Mouse (Mus musculus) inflammation-experienced regulatory T-cells, adult 6 months (primary cell): ENCODE results near the gene C1qc. TPM values are rescaled to one million over a fixed set of nuclear protein-coding genes. Genes with fewer than 3 reads are reported as not detected.

Experiments used
- ATAC-seq: one replicate; pipeline ENCODE4 v1.8.0; 2017
- polyA plus RNA-seq, 3 experiments: library from polyadenylated mRNA; unstranded; fragments of 100-300 nt; shearing (Covaris generic); gene quantifications; one replicate each; pipeline ENCODE4 v1.2.1; 2017

C1qc gene
- polyA plus RNA-seq, 3 experiments from 2014 or later: 0.50 to 1.1 TPM; not detected in 1

DNA sequence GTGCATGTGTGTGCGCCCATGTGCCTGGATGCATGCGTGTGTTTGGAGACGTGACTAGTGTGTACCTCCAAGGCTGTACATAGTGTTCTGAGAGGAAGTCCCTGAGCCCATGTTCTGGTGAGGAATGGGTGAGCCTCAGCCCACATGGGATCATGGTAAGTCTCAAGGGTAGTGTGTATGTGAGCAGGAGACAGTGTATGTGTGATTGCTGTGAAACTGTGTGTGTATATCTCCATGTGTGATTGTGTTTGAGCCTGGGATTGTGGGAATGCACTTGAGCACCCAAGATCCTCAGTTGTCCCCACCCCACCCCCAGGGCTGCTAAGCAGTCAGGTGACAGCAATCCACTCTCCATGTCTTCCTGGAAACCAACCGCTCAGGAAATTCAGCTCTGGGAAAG lies 2.0 kb upstream of the C1qc start:
- no peak for ATAC-seq

DNA sequence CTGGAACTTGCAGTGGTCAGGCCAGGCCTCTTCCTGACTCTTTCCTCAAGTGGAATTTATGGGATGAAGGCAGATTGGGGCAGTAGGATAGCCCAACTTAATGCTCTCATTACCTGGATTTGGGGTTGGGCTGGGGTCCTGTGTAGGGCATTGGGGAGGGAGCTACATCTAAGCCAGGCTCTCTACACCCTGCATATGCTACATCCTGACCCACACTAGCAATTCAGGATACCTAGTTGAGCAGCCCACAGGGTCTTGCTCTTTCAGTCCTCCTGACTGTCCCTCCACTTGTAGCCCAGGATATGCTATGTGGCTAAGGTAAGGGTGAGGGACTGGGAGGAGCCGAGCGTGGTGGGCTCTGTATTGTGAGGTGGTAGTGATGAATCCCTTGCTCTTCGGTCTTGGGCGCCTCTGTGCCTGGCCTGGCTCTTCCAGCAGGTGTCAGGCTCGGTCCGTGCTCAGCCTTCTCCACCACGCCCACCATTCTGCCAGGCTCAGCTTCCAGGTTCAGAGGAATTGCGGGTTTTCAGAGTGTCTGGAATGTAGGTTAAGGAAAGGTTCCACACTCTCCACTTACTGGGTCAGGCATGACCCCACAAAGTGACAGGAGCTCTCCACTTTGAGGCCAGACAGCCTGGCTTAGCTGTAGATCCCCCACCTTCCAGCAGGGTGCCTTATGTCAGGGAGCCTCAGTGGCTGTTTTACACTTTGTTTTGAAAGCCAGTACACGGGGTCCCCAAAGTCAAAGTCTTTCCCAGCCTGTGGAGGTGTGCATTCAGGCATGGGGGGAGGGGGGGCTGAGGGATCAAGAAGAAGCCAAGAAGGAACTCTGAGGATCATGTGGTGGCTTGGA lies 1.1 kb upstream of the C1qc start:
- no peak for ATAC-seq

DNA sequence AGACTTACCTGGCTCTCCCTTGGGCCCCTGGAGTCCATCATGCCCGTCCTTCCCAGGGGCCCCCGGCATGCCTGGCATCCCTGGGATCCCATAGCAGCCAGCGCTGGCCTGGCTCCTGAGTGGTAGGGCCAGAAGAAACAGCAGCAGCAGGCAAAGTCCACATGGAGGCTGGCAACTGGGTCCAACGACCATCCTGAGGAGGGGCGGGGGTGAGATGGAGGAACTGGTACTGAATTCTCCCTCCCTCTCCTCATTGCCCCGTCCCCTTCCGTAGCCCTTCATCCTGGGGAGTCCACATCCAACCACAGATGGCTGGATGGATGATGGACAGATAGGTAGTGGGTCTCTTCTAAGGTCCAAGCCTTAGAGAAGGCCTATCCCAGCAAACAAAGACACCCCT lies 494 bp downstream of the C1qc start:
- ATAC-seq: no peak

DNA sequence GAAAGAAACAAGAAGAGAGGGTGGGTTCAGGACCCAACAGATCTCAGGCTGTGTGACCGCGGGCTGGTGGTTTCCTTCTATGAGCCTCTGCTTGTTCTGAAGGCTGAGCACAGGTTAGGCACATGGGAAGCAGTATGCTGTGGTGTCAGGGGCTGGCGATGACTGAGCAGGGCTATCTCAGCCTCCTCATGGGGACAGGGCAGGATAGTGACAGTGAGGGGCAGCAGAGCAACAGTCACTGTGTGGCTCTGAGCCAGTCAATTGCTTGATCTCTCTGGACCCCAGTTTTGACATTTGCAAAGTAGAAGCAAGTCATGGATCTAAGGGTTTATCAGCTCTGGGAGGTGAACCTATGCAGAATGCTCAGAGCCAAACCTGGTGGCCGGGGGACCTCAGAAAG lies 1.8 kb downstream of the C1qc start:
- no peak for ATAC-seq

DNA sequence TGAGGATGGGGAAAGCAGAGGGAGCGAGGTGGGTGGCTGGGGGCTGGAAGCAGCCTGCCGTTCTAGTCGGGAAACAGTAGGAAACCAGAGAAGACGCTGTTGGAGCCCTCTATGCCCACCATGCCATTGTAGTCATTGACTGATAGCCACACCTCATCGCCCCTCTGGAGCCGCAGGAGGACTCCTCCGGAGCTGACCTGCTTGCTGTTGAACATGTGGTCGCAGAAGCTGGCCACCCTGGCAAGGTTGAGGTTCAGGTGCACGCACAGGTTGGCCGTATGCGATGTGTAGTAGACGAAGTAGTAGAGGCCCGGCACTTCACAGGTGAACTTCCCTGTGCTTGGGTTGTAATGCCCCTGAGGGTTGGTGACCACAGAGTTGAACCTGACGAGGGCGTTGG lies 2.9 kb downstream of the C1qc start:
- no peak for ATAC-seq

DNA sequence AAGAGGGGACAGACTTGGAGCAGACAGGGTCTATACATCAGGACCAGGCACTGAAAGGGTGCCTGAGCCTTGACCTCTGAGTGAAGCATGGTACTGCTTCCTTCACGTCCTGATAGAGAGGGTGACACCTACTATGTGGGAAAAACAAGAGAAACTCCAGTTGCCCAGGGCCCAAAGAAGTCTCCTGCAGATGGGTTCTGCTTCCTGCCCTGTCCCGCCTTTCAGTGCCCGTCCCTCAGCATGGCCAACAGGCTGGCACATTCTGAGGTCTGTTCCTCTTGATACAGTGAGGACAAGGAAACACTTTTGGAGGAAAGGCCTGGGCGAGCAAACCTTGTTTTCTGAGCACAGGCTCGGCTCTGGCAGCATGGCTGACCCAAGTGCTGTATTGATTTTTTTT lies 5.2 kb downstream of the C1qc start:
- no peak for ATAC-seq

DNA sequence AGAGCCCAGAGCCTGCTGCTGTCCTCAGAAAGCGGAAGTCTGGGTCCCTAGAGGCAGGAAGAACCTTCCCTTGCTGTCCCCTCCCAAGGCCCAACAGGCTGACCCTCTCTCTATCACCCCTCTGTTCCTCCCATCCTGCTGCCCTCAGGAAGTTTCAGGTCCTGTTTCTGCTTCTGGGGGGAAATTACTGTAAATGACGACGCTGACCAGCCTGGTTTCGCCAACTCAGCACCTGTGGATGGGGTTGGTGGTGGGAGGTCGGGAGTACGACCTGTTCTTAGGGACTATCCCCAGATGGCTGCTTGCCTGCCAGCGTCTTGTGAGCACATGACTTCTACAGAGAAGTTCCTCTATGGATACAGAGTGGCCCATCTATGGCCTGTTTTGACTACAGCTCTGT lies 6.8 kb downstream of the C1qc start, which contains the start of gene C1qb:
Gene C1qb (minus strand): TSS at position 87 of the 400 bp plus-strand sequence.
- ATAC-seq: no peak

DNA sequence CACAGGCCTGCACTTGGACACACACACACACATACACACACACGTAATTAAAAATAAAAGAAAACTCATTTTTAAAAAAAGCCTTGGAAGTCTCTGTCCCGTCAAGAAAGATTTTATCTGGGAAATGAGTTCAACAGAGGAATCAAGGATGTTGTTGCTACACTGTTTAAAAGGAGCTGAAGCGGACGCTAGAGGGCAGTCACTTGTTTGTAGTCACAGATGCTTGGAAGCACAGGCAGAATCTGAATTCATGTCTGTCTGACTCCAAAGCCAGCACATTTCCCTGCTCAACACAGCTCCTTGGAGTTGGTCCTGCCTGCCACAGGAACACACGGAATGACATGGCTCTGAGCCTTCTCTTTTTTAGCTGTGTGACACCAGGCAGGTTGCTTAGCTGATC lies 14.3 kb downstream of the C1qc start:
- no peak for ATAC-seq

DNA sequence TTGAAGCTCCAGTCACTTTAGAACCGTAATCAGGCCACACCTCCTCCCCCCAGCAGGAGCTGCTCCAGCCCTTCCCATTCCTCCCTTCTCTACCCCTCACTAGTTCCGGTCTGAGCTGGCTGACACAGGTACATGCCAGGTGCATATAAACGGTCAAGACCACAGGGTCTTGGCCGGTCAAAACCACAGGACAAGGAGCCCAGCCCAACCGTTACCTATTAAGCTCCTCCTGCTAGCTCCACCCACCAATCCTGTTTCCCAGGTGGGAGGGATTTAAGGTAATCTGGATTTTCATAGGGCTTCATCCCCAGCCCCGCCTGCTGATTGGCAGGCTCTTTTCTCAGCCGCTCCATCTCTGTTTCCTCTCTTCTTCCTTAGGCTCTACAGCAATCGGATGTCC lies 14.7 kb downstream of the C1qc start:
- ATAC-seq: no peak

DNA sequence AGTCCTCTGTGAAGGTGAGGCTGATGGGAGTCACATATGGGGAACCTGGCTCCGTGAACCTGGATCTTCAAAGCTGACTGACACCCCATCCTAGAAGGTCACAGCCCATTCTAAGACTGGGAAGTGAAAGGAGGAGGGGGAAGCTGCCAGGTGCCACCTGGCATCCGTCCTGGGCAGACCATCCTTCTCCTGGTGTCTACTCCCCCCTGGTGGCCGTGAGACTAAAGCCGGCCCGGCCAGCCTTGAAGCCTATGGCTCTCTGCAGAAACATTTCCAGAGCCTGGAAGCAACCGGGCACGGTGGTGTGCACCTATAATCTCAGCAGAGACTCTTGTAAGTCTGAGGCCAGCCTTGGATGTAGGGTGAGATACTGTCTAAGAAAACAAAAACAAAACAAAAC lies 15.9 kb downstream of the C1qc start:
- ATAC-seq: no peak

DNA sequence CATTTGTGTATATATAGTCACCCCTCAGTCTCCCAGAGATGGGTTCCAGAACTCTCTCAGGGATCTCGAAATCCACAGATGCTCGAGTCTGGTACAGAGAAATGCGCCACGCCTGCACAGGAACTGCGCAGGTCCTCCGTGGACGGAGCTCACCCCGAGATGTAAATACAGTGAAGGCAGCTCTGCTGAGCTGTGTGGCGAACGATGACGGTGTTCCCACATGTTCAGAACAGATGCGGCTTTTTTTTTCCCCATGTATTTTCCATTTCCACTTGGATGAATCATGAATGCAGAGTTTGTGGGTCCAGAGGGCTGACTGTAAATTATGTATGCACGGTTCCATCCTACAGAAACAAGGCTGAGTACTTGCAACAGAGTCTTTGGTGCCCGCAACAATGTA lies 17.9 kb downstream of the C1qc start:
- ATAC-seq: no peak

DNA sequence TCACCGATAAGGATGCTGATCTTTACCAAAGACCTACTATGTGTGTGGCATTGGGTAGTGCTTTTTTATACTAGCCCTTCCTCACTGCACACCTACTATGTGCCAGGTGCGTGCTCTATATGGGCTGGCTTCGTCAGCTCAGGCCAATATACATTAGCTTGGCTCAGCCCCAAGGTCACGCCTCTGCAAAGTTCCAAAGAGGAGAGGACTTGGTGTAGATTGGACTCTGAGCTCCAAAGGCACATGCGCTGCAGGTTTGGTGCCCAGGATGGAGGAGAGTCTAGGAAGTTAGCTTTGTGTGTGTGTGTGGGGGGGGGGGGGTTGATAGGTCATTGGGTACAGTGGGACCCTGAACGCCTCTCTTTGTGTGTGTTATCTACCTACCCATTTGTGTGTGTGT lies 24.5 kb downstream of the C1qc start:
- no peak for ATAC-seq

DNA sequence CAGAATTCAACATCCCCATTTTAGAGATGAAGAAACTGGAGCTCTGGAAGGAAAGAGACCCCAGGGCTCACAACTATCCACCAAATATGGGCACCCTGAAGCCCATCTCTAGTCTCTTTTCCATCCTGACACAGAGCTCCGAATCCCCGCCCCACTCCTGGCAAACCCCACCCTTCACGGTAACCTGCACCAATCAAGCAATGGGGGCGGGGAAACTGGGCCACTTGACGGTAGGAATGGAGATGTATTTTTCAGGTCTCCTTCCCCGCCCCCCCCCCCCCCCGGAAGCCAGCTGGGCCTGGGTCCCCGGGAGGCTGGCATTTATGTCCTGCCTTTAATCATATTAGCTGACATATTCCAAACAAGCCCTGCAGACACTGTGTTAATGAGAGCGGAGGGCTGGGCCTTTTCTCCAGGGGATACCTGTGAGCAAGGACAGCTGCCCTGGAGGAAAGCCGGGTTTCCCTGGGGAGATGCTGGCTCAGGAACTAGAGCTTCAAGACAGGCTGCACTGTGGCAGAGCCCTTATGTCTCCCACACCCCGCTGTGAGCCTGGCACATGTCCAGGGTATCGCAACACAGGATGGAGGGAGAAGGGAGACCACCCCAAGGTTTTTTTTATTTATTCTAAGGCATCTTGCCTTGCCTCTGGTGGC lies 25.0 kb downstream of the C1qc start:
- ATAC-seq: no peak

DNA sequence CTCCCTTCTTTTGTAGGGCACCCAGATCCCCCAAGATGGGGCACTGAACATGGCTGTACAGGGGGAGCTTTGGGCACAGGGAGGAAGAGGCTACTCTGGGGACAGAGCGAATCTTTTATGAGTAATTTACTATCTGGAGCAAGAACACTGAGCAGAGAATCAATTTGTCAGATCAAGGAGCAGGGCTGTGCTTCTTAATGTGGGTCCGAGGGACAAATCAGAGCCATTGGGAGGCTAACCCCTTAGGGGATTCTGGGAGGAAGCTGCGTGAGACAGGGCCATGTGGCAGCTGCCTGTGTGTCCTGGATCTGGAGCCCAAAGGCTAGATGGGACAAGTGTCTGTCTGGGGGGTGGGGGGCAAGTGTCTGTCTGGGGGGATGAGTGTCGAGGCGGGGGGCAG lies 27.3 kb downstream of the C1qc start:
- no peak for ATAC-seq

DNA sequence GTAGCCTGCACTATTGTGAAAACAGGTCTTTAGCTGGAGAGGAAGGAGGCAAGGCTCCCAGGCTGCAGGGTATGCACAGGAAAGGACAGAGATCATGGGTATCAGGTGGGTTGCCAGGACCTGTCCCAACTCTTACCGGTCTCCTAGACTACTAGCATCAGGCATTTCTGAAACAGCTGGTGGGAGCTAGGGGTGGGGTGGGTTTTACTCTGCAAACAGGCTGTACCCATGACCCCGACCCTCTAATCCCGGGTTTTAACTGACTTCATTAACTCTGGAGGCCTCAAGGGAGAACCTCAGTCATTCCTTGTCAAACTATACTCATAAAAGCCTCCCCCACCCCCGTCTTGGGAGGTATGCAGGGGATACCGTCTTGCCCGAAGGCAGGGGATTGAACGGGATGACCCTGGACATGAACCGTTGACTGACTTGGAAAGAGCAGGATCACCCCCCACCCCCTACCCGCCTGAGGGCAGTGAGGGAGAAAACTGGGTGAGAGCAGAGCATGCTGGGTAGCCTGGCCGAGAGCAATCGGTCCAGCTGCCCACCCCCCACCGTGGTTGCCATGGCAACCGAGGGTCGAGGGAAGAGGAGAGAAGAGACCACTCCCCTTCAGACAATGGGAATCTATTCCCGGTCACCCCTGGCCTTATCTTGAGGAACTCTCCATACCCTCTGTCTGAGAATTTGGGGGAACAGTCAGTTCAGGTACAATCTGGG lies 28.0 kb downstream of the C1qc start:
- ATAC-seq: no peak

DNA sequence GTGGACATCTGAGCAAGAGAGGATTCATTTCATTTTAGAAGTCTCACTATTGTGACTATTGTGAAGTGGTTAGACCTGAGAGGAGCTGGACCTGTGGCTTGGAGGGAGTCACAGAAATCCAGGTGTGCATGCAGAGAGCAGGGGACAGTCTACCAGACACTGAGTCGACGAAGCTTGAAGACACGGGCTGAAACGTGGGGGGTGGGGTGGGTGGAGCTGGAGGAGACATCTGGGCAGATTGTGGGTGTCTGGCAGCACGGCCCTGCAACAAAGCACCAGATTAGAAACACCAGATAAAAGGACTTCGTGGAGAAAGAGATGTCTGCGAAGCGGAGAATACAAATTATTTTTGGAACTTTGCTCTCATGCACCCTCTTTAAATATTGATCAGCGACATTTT lies 29.3 kb downstream of the C1qc start:
- no peak for ATAC-seq

DNA sequence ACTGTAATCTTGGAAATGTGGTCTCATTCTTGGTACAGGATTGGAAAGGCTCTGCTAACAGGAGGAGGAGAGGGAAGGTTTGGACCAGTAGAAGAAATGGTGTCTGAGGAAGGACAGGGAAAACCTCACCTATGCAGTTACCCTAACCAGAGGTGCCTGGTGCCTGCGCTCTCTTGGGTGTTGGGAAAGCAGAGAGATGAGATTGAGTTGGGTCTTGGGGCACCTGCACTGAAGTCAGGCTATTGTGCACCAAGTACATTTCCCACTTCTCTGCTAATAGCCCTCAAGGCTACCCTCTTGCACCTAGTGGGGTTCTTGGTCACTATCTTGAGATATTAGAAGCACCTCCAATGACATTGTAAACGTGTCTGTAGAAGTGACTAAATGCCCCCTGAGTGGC lies 30.5 kb downstream of the C1qc start:
- ATAC-seq: no peak

DNA sequence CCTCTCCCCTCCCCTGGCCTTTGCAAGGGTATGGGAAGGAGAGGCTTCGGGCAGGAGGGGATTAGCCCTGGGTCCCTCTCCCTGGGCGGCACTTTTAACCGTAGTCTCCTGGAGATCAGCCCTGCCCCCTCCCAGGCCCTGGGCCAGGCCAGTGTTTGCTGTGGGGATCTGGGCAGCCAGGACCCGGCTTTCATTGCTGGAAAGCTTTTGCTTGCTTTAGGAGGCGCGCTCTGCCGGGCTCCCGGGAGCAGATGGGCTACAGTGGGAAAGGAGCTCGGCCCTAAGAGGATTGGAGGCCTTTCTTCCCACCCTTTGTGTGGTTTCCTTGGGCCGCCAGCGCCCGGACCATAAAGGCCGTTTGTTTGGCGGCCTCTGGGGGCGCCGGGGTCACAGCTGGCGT lies 31.1 kb downstream of the C1qc start:
- no peak for ATAC-seq

DNA sequence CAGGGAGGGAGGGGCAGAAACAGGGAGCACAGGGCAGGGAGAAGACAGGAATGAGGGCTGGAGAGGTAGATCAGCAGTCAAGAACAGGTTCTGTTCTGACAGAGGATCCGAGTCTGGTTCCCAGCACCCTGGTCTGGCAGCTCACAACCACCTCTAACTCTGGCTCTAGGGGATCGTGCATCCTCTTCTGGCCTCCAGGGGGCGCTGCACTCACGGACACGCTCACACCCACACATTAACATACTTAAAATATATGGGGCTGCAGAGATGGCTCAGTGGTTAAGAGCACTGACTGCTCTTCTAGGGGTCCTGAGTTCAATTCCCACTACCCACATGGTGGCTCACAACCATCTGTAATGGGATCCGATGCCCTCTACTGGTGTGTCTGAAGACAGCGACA lies 32.8 kb downstream of the C1qc start:
- no peak for ATAC-seq

DNA sequence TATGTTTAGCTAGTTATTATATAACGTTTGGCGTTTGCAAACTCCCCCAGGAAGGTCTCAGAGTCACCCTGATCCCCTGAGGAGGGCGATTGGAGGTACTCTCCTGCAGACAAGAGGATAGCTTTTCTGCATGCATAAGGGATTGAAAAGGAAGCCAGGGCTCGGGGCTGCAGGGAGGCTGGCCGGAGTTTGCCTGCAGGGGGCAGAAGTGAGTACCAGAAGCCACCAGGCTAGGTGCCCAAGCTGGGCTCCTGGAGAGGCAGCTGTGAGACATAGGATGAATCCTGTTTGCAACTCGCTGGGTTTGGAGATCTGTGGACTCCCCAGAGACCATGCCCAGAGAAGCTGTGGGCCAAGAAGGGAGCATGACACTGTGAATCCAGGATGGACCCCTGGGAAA lies 37.8 kb downstream of the C1qc start:
- ATAC-seq: no peak

DNA sequence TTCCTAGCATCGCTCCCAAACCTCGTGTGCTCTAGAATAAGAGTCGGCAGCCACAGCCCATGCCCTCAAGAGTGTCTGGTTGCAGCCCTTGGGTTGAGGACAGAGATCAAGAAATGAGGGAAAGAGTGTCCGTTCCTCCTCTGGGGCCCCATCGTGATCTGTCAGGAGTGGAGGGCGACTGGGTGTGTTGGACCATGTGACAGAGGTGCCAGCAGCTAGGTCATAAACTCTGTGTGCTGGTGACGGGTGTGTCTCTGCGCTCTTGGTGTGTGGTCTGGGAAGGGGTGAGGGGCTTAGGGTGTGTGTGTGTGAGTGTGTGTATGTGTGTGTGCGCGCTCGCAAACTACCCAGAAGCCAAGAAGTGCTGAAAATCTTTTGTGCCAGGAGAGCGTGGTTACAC lies 39.9 kb downstream of the C1qc start:
- ATAC-seq: no peak

DNA sequence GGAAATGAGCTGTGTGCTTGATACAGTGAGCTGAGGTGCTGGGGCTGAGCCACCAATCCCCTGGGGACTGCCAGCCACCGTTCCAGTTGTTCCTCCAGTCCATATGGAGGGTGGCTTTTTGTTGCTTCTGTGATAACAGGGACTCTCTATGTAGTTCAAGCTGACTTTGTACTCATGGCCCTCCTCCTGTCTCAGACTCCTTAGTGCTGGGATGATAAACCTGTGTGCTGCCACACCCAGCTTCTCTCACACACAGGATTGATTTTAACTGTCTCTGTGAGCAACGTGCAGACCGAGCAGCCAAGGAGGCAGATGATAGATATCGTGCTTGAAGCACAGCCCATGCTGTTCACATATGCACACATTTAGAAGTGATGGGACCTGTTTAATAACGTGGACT lies 40.7 kb downstream of the C1qc start:
- no peak for ATAC-seq

DNA sequence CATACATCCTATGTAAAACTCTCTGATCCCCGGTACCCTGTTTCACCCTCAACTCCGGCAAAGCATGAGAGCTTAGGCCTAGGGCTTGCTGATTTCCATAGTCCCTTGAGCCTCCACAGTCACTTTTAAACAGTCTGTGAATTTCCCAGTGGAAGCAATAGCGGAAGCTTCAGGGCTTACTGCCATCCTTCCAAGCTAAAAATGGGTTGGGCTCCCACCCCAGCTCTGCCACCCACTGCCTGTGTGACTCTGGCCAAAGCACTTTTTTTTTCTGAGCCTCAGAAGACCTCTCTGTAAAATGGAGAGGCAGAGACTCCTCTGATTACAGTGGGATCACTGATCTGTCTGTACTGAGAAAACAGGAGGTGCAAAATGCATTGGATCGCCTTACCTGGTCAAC lies 44.3 kb downstream of the C1qc start:
- no peak for ATAC-seq

DNA sequence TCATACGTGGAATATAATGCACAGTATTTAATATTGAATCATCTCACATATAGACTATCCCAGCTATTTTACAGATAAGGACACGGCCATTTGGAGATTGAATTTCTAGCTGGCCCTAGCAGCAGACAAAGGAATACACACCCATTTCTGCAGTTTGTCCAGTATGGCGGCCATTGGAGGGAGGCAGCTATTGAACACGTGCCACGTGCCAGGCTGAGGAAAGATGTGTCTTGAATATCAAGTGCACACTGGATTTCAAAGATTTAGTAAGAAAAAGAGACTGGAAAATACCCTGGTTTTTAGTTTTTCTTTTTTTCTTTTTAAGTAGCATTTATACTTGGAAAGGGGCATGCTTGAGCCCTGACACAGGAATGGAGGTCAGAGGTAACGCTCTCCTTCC lies 45.7 kb downstream of the C1qc start:
- no peak for ATAC-seq
